Mouse (Mus musculus) thymus, adult 2 months (tissue): ENCODE measurements around the gene Lrrc71.

Source experiments
- CTCF ChIP-seq: fragments of 200-500 bp; IDR thresholded peaks from 2 replicates; pipeline ENCODE4 v1.5.1; 2012; ENCODE audit warnings: mild to moderate bottlenecking, control low read depth, low read length, moderate library complexity, borderline replicate concordance; ENCODE audit not compliant: control insufficient read depth, poor library complexity, insufficient read depth; ENCODE audit errors: extremely low read depth
- POLR2A ChIP-seq: fragments of 200-500 bp; IDR thresholded peaks from 2 replicates; pipeline ENCODE4 v1.6.1; 2012; ENCODE audit warnings: mild to moderate bottlenecking, low read length, control low read depth, moderate library complexity; ENCODE audit not compliant: control insufficient read depth, poor library complexity, insufficient read depth; ENCODE audit errors: extremely low read depth

- TF ChIP-seq POLR2A (no peak), CTCF (no peak)
Measured at GRCm38 (mm10) chr3:87765631-87766283, 17.3 kb upstream of the Lrrc71 start.
